Mouse (Mus musculus) cerebellum, adult 2 months (tissue): ENCODE results near the gene Gps2. TPM values are rescaled to one million over a fixed set of nuclear protein-coding genes. Genes with fewer than 3 reads are reported as not detected.
A peak's percentile ranks its signal among the peaks of the same experiment; 100 is the strongest.

Experiments used
- DNase-seq, 2 experiments: peaks; one replicate each; pipeline ENCODE4 v3.0.0; 2021
- H3K27ac ChIP-seq: fragments of 200-500 bp; 2 replicates; pipeline ENCODE4 v1.5.1; 2012; ENCODE audit warnings: low read length, control low read depth, inconsistent platforms; ENCODE audit not compliant: insufficient read depth
- H3K27me3 ChIP-seq: fragments of 200-500 bp; 2 replicates; pipeline ENCODE4 v1.6.1; 2012; ENCODE audit warnings: inconsistent platforms, mild to moderate bottlenecking, low read length, moderate library complexity; ENCODE audit not compliant: control insufficient read depth, insufficient read depth
- H3K4me1 ChIP-seq: fragments of 200-500 bp; 2 replicates; pipeline ENCODE4 v1.6.1; 2011; ENCODE audit warnings: low read length; ENCODE audit not compliant: control insufficient read depth, insufficient read depth
- H3K4me3 ChIP-seq: fragments of 200-500 bp; replicated peaks from 2 replicates; pipeline ENCODE3; 2011; ENCODE audit warnings: mild to moderate bottlenecking, low read depth, low read length, control low read depth; ENCODE audit not compliant: insufficient read depth
- CTCF ChIP-seq: fragments of 200-500 bp; IDR thresholded peaks from 2 replicates; pipeline ENCODE4 v1.5.1; 2011; ENCODE audit warnings: low read depth, mild to moderate bottlenecking, control low read depth, low read length, moderate library complexity, borderline replicate concordance; ENCODE audit not compliant: insufficient read depth
- POLR2A ChIP-seq: fragments of 200-500 bp; IDR thresholded peaks from 2 replicates; pipeline ENCODE4 v1.6.1; 2011; ENCODE audit warnings: low read length, control low read depth, borderline replicate concordance; ENCODE audit not compliant: insufficient read depth
- WGBS: fragments of 180-500 bp; shearing (Covaris S2); methylation state at CpG from one replicate; pipeline ENCODE4 v1.1.7; 2018; 5-methylcytosine and 5-hydroxymethylcytosine counted together
- polyA plus RNA-seq: library from polyadenylated mRNA; depleted of rRNA; stranded (reverse); fragments of >200 nt; gene quantifications from 2 replicates; pipeline ENCODE4 v1.2.3, GENCODE M21; 2012

Gps2 gene
- polyA plus RNA-seq, 1 experiment = 78.9 TPM

DNA sequence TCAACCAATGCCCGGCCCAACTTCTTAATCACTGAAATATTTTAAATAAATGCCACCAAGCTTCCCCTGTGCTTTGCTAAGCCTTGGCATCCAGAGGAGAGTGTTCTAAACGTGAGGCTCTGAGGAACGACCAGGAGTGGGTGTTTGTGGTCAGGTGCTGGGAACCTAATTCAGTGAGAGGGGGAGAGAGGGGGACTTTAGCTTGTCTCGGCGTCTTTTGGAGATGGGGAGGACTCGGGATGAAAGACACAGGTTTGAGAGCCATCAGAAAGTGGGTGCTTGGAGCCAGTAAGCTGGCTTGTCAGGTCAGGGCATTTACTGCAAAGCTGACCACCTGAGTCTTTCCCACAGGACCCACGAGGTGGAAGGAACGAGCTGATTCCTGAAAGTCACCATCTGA is 18.1 kb downstream of the Gps2 start:
- WGBS = 65% methylated on average over 8 of the region's 8 CpGs
- no peaks in the 10 kb centered on the region for H3K4me1 ChIP-seq
- H3K27ac ChIP-seq = no peak overlapping the region
- TF ChIP-seq POLR2A (no peak), CTCF (no peak)
- no peak for DNase-seq
- H3K4me3 ChIP-seq = no peak overlapping the region
- no peaks in the 10 kb centered on the region for H3K27me3 ChIP-seq

- TF ChIP-seq POLR2A (no peak), CTCF (peak; percentile 31; the same call in 1 of the 2 replicates)
- WGBS = 46% methylated on average over 3 of the region's 3 CpGs
- no peak for DNase-seq
- H3K27me3 ChIP-seq = no peaks in the 10 kb centered on the region
- H3K4me1 ChIP-seq = no peaks in the 10 kb centered on the region
- H3K4me3 ChIP-seq = no peak overlapping the region
- no peak overlapping the region for H3K27ac ChIP-seq
Measured at GRCm38 (mm10) chr11:69932254-69932653, 18.6 kb downstream of the Gps2 start.

DNA sequence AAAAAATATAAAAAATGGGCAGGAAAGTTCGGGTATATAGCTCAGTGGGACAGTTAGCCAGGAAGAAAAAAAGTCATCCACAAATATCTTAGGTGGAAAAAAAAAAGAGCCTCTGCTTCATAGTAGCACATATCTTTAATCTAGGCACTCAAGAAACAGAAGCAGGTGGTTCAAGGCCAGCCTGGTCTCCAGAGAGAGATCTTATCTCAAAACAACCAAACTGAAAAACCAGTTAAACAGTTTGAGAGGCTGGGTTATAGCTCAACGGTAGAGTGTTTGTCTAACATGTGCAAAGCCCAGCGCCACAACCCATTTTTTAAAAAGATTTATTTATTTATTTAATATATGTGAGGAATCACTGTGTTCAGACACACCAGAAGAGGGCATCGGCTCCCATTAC is 19.4 kb downstream of the Gps2 start:
- Histone ChIP-seq H3K4me1 (no peaks in the 10 kb centered on the region), H3K27me3 (no peaks in the 10 kb centered on the region), H3K4me3 (no peak overlapping the region), H3K27ac (no peak overlapping the region)
- no peak for DNase-seq
- whole genome bisulfite sequencing = 72% methylated on average over 4 of the region's 4 CpGs
- TF ChIP-seq POLR2A (no peak), CTCF (no peak)

GRCm38 (mm10) chr11:69934169-69934568 is 20.5 kb downstream of the Gps2 start:
- TF ChIP-seq CTCF (peak; percentile 81), POLR2A (no peak)
- peak; percentile 81 to 91 for DNase-seq
- Histone ChIP-seq H3K4me3 (no peak overlapping the region), H3K4me1 (no peaks in the 10 kb centered on the region), H3K27ac (no peak overlapping the region), H3K27me3 (no peaks in the 10 kb centered on the region)
- under 1% methylated on average over 18 of the region's 18 CpGs for WGBS

- DNase-seq = no peak
- 22% methylated on average over 6 of the region's 6 CpGs for WGBS
- Histone ChIP-seq H3K27ac (no peak overlapping the region), H3K4me1 (no peaks in the 10 kb centered on the region), H3K27me3 (no peaks in the 10 kb centered on the region), H3K4me3 (no peak overlapping the region)
- TF ChIP-seq POLR2A (no peak), CTCF (no peak)
Measured at GRCm38 (mm10) chr11:69934681-69935080, 21.0 kb downstream of the Gps2 start.

DNA sequence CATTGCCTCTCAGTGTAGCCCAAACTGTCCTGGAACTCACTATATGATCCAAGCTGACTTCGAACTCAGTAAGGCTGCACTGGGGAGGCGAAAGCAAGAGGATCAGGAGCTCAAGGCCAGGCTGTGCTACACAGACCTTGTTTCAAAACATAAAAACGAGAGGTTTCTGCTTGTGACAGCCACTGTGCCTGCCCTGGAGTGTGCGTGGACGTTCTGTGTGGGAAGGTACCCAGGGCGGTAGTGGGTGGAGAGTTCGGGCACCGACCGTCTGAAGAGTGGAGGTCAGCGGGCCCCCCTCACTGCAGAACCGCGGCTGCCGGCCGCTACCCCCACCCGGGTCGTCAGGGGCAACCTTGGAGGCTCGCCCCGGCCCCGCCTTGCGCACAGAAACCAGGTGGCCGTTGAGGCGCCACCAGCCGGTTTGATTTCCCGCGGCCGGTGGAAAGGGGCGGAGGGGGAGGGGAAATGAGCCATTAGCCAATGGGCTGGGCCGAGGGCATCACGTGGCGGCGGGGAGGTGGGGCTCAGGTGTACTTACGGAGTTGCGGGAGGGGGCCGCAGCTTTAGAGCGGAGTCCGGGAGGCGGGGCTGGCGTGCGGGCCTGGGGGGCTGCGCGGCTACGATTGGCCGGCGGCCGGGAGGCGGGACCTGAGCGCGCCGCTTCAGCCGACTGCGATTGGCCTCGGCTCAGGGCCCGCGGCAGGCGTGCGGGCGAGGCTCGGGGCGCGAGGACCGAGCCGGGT is 21.6 kb downstream of the Gps2 start, which contains the start of gene Ybx2:
Ybx2 (plus strand) TSS at position 660 of the 743 bp plus-strand sequence.
- Histone ChIP-seq H3K27ac (no peak within 1 kb of the TSS), H3K4me3 (peak within 1 kb of the TSS; percentile 36), H3K27me3 (no peaks in the 10 kb centered on the region), H3K4me1 (no peaks in the 10 kb centered on the region)
- WGBS = 2% methylated on average over 62 of the region's 62 CpGs
- DNase-seq = peak; percentile 91 to 94
- no peak for TF ChIP-seq CTCF
- no peak for TF ChIP-seq POLR2A

- no peak for TF ChIP-seq POLR2A
- TF ChIP-seq CTCF = no peak
- DNase-seq = no peak
- 1% methylated on average over 30 of the region's 30 CpGs for WGBS
- Histone ChIP-seq H3K27me3 (no peaks in the 10 kb centered on the region), H3K4me1 (peaks cover 4% of the 10 kb centered on the region; the same call in 1 of the 2 replicates), H3K27ac (no peak overlapping the region), H3K4me3 (peak overlapping the region; percentile 36)
Measured at GRCm38 (mm10) chr11:69936156-69936555, 22.5 kb downstream of the Gps2 start.

DNA sequence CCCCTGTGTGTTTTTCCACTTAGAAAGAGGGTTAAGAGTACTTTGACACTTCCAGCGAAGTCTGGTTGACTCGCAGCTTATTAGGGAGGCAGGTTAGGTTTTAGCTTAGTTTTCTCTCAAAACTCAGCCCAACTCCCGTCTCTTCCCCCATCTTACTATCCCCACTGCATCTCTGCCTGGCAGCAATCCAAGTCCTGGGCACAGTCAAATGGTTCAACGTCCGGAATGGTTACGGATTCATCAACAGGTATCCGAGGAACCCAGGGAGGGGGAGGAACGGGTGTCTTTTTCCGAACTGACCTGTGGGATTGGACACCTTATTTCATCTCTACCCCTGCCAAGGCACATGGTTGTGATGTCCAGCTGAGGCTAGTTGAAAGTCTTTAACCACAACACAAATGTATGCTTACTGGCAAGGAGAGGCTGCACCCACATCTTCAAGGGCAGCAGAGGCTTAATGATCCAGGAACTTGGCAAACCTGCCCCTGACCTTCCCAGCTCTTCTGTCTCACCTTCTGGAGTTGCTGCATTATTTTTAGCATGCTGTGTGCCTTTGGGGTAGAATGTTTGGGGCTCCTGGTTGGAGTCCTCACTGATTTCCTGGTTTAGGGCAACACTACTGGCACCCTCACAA is 23.1 kb downstream of the Gps2 start:
- TF ChIP-seq CTCF (no peak), POLR2A (no peak)
- DNase-seq = no peak
- peaks cover 4% of the 10 kb centered on the region; the same call in 1 of the 2 replicates for H3K4me1 ChIP-seq
- H3K27ac ChIP-seq = no peak overlapping the region
- 18% methylated on average over 9 of the region's 9 CpGs for WGBS
- no peaks in the 10 kb centered on the region for H3K27me3 ChIP-seq
- H3K4me3 ChIP-seq = no peak overlapping the region
